Mouse (Mus musculus) heart, embryonic 16.5 days (tissue): ENCODE results near the gene Hmga1b. TPM values are rescaled to one million over a fixed set of nuclear protein-coding genes. Genes with fewer than 3 reads are reported as not detected.
"Not testable (repeated sequence)": the region's sequence is repeated elsewhere in the genome, so short reads cannot be mapped to it uniquely, and the experiment has no call there.

ENCODE experiments used
- ATAC-seq: fragments of 200-750 bp; cut with Nextera tagmentation; replicated peaks from 2 replicates; pipeline ENCODE4 v1.8.0; 2017; ENCODE audit warnings: moderate number of reproducible peaks; ENCODE audit not compliant: insufficient read depth, low FRiP score; ENCODE audit errors: extremely low read depth
- H3K27ac ChIP-seq: fragments of 300-500 bp; sonication (generic); 2 replicates; pipeline ENCODE4 v1.5.1; 2014; ENCODE audit warnings: mild to moderate bottlenecking, low read length, control low read depth, moderate library complexity
- H3K27me3 ChIP-seq: fragments of 300-500 bp; sonication (generic); 2 replicates; pipeline ENCODE4 v1.6.1; 2014; ENCODE audit warnings: low read length, mixed read lengths; ENCODE audit not compliant: control insufficient read depth, insufficient read depth
- H3K36me3 ChIP-seq: fragments of 300-500 bp; sonication (generic); 2 replicates; pipeline ENCODE4 v1.6.1; 2014; ENCODE audit not compliant: control insufficient read depth, insufficient read depth
- H3K4me1 ChIP-seq: fragments of 300-500 bp; sonication (generic); 2 replicates; pipeline ENCODE4 v1.6.1; 2014; ENCODE audit warnings: low read length, mixed read lengths; ENCODE audit not compliant: control insufficient read depth, insufficient read depth
- H3K4me2 ChIP-seq: fragments of 300-500 bp; sonication (generic); 2 replicates; pipeline ENCODE4 v1.6.1; 2014; ENCODE audit warnings: low read depth, mild to moderate bottlenecking, control low read depth, low read length
- H3K4me3 ChIP-seq: fragments of 300-500 bp; sonication (generic); 2 replicates; pipeline ENCODE4 v1.5.1; 2014; ENCODE audit warnings: mild to moderate bottlenecking, control low read depth, low read length
- H3K9ac ChIP-seq: fragments of 300-500 bp; sonication (generic); 2 replicates; pipeline ENCODE4 v1.6.1; 2014; ENCODE audit warnings: low read length, control low read depth
- H3K9me3 ChIP-seq: fragments of 300-500 bp; sonication (generic); replicated peaks from 2 replicates; pipeline ENCODE4 v1.6.1; 2016; ENCODE audit warnings: low read length; ENCODE audit not compliant: control insufficient read depth
- WGBS: fragments of 180-500 bp; shearing (Covaris S2); extraction: QIAGEN DNeasy Blood & Tissue Kit; methylation state at CpG from one replicate; pipeline ENCODE4 v1.1.7; 2014; 5-methylcytosine and 5-hydroxymethylcytosine counted together
- polyA plus RNA-seq: library from polyadenylated mRNA; unstranded; fragments of >200 nt; fragmentation: Nextera tagmentation; extraction: Ambion mirVana; gene quantifications from 2 replicates; pipeline ENCODE4 v1.2.1, GENCODE M21; 2015

The Hmga1b gene
- polyA plus RNA-seq, 1 experiment from 2014 or later = 6.9 TPM

DNA sequence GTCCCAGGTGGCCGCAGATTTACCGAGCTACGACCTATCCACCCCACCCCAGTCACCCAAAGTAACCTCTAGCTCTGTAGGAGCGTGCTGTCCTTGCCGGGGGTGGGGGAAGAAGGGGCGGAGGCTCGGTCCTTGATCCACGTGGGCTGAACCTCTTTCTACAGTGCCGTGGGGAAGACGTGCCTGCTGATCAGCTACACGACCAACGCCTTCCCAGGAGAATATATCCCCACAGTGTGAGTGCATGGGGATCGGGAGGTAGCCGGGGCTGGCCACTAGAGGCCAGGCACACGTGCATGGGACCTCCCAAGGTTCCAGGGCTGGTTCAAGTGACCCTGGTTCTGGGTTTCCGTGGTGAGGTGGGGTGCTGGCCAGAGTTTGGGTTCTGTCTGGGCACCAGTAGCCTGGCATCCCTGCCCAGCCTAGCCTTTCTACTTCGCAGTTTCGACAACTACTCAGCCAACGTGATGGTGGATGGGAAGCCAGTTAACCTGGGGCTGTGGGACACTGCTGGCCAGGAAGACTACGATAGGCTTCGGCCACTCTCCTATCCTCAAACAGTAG, 40.4 kb upstream of the Hmga1b start:
- H3K27ac ChIP-seq = no peak overlapping the region
- WGBS = 21% methylated on average over 21 of the region's 21 CpGs
- H3K4me3 ChIP-seq = peak overlapping the region; percentile 63
- peak overlapping the region; percentile 53 for H3K9ac ChIP-seq
- ATAC-seq = no peak
- H3K27me3 ChIP-seq = peaks cover 30% of the 10 kb centered on the region
- peak overlapping the region; percentile 97 for H3K4me2 ChIP-seq
- H3K36me3 ChIP-seq = peaks cover 9% of the 10 kb centered on the region; the same call in 1 of the 2 replicates
- H3K9me3 ChIP-seq = no peaks in the 10 kb centered on the region
- H3K4me1 ChIP-seq = peaks cover 18% of the 10 kb centered on the region

DNA sequence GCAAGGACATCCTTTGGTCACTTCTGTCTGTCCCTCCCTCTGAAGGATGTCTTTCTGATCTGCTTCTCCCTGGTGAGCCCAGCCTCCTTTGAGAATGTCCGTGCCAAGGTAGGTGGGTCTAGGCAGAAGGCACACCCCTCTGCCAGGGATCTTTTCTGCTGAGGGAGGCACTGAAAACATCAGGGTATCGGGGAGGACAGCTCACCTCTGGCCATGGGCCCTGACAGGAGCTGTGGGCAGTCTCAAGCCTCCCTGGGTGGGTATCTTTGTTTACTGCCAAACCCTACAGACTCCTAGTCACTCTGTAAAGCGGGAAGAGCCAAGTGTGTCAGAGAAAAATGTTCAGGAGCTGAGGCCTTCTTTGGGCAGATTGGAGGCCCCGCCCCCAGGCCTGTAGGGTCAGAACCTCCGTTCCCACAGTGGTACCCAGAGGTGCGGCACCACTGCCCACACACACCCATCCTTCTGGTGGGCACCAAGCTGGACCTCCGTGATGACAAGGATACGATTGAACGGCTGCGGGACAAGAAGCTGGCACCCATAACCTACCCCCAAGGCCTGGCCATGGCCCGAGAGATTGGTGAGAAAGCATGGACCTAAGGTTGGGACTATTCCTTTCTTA, 39.7 kb upstream of the Hmga1b start:
- no peak for ATAC-seq
- H3K4me2 ChIP-seq = no peak overlapping the region
- no peaks in the 10 kb centered on the region for H3K9me3 ChIP-seq
- H3K36me3 ChIP-seq = peaks cover 7% of the 10 kb centered on the region; the same call in 1 of the 2 replicates
- H3K27me3 ChIP-seq = peaks cover 30% of the 10 kb centered on the region
- H3K4me3 ChIP-seq = no peak overlapping the region
- H3K4me1 ChIP-seq = peaks cover 18% of the 10 kb centered on the region
- 86% methylated on average over 11 of the region's 11 CpGs for WGBS
- no peak overlapping the region for H3K27ac ChIP-seq
- no peak overlapping the region for H3K9ac ChIP-seq

DNA sequence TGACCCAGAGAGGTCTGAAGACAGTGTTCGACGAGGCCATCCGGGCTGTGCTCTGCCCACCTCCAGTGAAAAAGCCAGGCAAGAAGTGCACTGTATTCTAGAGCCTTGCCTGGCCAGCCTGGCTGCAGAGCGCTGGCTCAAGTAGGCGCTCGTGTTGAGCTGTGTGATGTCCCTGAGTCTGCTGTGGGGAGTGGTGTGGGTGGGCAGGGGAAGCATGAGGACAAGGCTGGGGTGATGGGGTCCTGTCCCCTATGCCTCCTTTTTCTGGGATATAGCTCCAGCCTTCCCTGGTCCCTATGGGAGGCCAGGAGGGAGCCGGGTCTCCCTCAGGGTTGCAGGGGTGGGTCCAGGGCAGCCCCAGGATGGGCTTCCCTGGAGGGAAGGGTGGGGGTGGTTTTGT, 39.1 kb upstream of the Hmga1b start:
- WGBS = 83% methylated on average over 7 of the region's 7 CpGs
- Histone ChIP-seq H3K4me2 (no peak overlapping the region), H3K9ac (no peak overlapping the region), H3K4me1 (peaks cover 18% of the 10 kb centered on the region), H3K36me3 (peaks cover 6% of the 10 kb centered on the region; the same call in 1 of the 2 replicates), H3K9me3 (no peaks in the 10 kb centered on the region), H3K27ac (no peak overlapping the region), H3K4me3 (no peak overlapping the region), H3K27me3 (peaks cover 30% of the 10 kb centered on the region)
- ATAC-seq = no peak

DNA sequence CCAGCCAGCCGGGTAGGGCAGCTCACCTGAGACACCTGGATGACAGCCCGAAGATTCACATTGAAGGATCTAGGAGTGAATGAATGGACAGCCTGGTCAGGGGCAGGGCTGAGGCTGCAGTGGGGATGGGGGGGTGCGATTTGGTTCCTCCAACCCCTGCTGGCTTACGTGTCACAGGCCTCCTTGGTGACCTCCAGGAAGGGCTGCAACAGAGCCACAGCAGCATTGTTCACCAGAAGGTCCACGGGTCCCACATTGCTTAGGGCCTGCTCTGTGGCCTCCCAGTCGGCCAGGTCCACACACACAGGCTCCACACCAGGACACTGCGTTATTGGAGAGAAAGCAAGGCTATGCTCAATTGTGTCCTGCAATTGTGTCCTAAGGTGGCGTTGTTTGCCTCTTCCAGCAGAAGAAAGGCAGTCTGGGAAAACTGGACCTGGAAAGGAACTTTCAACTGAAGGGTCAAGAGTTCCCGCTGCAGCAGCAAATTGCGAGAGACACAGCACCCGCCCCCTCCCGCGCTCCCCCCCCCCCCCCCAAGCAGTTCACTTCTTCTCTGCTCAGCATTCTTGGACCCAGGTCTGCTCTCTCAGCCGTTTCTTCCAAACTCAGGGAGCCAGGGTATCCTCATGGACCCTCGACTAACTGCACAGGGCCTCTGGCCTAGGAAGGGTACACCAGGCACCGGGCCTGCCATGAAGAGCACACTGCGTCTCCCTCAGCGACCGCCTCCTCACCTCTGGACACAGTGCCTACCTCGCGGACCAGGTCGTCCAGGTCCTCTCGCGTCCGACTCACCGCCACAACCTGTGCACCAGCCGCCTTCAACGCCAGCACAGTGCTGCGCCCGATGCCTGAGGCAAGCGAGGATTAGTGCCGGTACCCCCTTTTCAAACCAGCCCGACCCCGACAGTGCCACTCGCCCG, 36.1 kb upstream of the Hmga1b start:
- no peaks in the 10 kb centered on the region for H3K9me3 ChIP-seq
- WGBS = 23% methylated on average over 35 of the region's 36 CpGs
- H3K4me2 ChIP-seq = peak overlapping the region; percentile 95
- H3K36me3 ChIP-seq = no peaks in the 10 kb centered on the region
- H3K4me1 ChIP-seq = peaks cover 10% of the 10 kb centered on the region
- peak overlapping the region; percentile 73 for H3K4me3 ChIP-seq
- no peak overlapping the region for H3K27ac ChIP-seq
- peak overlapping the region; percentile 73 for H3K9ac ChIP-seq
- ATAC-seq = peak; percentile 19; the same call in 1 of the 2 replicates
- H3K27me3 ChIP-seq = peaks cover 22% of the 10 kb centered on the region

DNA sequence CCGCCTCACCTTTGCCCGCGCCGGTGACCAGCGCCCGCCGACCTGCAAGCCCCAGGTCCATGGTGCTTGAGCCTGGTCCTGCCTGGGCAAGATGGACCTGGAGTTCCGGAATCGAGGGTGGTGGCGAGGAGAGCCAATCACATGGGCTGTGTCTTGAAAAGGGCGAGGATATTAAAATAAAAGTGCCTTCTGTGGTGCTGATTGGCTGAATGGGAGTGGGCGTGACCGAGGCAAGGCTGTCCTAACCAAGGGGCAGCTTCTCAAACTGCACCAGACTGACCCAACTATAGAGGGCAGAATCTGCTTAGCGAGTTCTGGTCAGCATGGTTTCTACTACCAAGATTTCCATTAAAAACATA, 35.4 kb upstream of the Hmga1b start, which contains the start of gene Dcxr:
Dcxr (minus strand) TSS at position 113 of the 359 bp plus-strand sequence.
- Histone ChIP-seq H3K4me3 (peak within 1 kb of the TSS; percentile 73), H3K36me3 (no peaks in the 10 kb centered on the region), H3K27me3 (peaks cover 21% of the 10 kb centered on the region), H3K27ac (no peak within 1 kb of the TSS), H3K4me2 (peak within 1 kb of the TSS; percentile 95), H3K9ac (peak within 1 kb of the TSS; percentile 73), H3K9me3 (no peaks in the 10 kb centered on the region), H3K4me1 (peaks cover 6% of the 10 kb centered on the region)
- WGBS = under 1% methylated on average over 14 of the region's 14 CpGs
- ATAC-seq = peak; percentile 89

DNA sequence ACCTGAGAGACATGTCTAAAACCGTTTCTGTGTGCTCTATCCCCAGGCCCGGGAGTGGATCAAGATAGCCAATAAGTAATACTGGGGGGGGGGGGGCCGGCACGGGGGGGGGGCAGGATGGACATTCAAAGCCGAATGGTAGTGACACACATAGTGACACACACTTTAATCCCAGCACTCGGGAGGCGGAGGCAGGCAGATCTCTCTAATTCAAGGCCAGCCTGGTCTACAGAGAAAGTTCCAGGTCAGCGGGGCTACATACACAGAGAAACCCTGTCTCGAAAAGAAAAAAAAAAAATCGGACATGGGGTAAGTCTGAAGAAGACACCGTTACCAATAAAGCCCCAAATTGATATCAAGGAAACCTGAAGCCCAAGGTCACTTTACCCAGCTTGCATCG, 35.0 kb upstream of the Hmga1b start:
- peaks cover 6% of the 10 kb centered on the region for H3K4me1 ChIP-seq
- no peaks in the 10 kb centered on the region for H3K9me3 ChIP-seq
- H3K4me3 ChIP-seq = peak overlapping the region; percentile 73; the same call in 1 of the 2 replicates
- H3K4me2 ChIP-seq = peak overlapping the region; percentile 95
- ATAC-seq = no peak
- H3K9ac ChIP-seq = no peak overlapping the region
- H3K36me3 ChIP-seq = no peaks in the 10 kb centered on the region
- WGBS = 57% methylated on average over 12 of the region's 12 CpGs
- peaks cover 17% of the 10 kb centered on the region for H3K27me3 ChIP-seq
- H3K27ac ChIP-seq = no peak overlapping the region

DNA sequence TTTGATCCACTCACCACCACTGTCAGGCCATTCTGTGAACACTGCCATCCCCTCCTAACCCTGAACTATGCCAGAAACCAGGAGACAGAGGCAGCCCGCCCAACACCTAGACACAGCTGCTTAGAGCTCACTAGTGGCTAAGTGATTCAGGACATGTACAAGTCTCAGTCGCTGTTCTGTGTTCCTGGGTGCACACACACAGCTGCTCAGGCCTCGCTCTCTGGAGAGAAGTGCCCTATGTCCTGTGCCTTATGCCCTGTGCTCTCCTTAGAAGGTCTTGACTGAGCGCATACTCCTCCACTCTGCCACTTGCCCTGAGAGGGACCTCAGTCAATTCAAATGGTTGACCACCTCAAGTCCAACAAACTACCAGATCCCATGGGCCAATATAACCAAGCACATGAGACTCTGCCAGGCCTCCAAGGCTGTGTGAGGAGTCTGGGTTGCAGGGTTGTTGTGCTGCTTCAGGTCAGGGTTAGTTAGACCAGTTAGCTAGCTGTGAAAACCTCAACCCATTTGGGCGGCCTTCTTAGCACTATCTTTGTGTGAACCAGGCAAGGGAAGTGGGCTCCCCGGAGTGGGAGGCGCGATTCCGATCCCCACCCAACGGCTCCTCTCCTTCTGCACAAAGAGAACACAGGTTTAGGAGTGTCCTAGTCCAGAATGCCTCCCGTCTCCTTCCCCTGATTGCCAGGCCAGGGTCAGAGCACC, 33.9 kb upstream of the Hmga1b start:
- 65% methylated on average over 11 of the region's 11 CpGs for WGBS
- no peak overlapping the region for H3K9ac ChIP-seq

DNA sequence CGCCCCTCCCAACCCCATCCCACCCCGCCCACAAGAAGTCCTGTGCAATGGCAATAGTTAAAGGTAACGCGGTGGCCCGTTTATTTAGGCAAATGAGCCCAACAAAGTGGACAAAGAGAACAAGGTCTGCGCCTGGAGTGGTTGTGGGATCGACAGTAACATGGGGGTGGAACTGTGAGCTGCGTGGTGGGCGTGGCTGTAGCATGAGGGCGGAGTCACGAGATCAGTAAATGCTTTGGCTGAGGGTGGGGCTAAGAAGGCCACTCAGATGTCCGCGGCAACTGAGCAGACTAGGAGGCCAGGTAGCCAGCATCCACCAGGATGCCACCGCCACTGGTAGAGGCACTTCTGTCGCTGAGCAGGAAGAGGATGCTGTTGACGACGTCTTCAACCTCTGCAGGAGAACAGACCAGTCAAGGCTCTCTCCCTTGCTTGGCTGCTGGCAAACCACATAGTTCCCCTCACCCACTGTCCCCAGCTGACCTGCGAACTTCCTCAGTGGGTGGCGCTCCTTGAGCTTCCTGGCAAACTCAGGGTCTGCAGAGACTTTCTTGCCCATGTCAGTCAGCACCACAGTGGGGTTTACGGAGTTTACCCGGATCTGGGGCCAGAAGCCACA, 33.1 kb upstream of the Hmga1b start:
- not testable (repeated sequence) for H3K9me3 ChIP-seq, H3K36me3 ChIP-seq, H3K27me3 ChIP-seq, H3K4me3 ChIP-seq, H3K9ac ChIP-seq, H3K27ac ChIP-seq, ATAC-seq, H3K4me1 ChIP-seq
- 0 out of 2 replicates have a peak overlapping the region, but pooled peaks have one; percentile 12 for H3K4me2 ChIP-seq
- WGBS = 4% methylated on average over 17 of the region's 21 CpGs

More for the DNA sequence above, 33.9 kb upstream of the Hmga1b start:
- H3K4me1 ChIP-seq = peaks cover 7% of the 10 kb centered on the region
- H3K27ac ChIP-seq = no peak overlapping the region
- 0 out of 2 replicates have a peak, but pooled peaks cover 7% of the 10 kb centered on the region for H3K27me3 ChIP-seq
- H3K4me3 ChIP-seq = no peak overlapping the region
- no peak for ATAC-seq
- H3K4me2 ChIP-seq = no peak overlapping the region
- H3K36me3 ChIP-seq = no peaks in the 10 kb centered on the region
- H3K9me3 ChIP-seq = no peaks in the 10 kb centered on the region
